ENCODE assay signal across 8 mouse cellular contexts in the genomic region with DNA sequence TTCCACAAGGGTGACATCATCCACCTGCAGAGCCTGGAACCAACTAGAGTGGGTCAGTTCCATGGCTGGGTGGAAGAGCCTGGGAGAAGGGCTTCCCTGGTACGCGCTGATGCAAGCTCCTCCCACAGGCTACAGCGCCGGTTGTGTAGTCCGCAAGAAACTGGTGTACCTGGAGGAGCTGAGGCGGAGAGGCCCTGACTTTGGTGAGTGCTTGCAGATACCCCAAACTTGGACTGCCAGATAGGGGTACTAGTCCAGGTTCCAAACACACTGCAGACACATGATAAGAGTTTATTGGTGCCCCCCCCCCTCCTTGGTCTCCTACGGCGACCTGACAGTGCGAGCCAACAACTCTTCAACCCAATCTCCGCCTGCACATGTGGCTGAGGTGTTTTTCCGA. TPM values are rescaled to one million over a fixed set of nuclear protein-coding genes. Genes with fewer than 3 reads are reported as not detected.
A peak's percentile ranks its signal among the peaks of the same experiment; 100 is the strongest.
DNase-seq lines count a peak whose midpoint lies in the region; ATAC-seq lines count a peak whose summit lies in the region.

No protein-coding gene starts in this region.

- H3K27ac ChIP-seq in hindbrain, embryonic 12.5 days: no peak overlapping the region
- H3K27ac ChIP-seq in stomach, embryonic 16.5 days (ENCODE audit: low read length): no peak overlapping the region

- H3K4me1 ChIP-seq in hindbrain, embryonic 12.5 days: peaks cover 13% of the 10 kb centered on the region
- peaks cover 11% of the 10 kb centered on the region; the same call in 1 of the 2 replicates for H3K4me1 ChIP-seq in stomach, embryonic 16.5 days (ENCODE audit: control insufficient read depth, insufficient read depth, low read length)

- H3K27me3 ChIP-seq in hindbrain, embryonic 12.5 days: peaks cover 38% of the 10 kb centered on the region
- H3K27me3 ChIP-seq in stomach, embryonic 16.5 days (ENCODE audit: control insufficient read depth, insufficient read depth, low read length): no peaks in the 10 kb centered on the region

- H3K9ac ChIP-seq in hindbrain, embryonic 12.5 days: peak overlapping the region; percentile 51
- H3K9ac ChIP-seq in stomach, embryonic 16.5 days (ENCODE audit: low read length): peak overlapping the region; percentile 67

- WGBS in hindbrain, embryonic 12.5 days: 4% methylated on average over 11 of the region's 11 CpGs
- WGBS in stomach, embryonic 16.5 days: 6% methylated on average over 11 of the region's 11 CpGs

- H3K4me3 ChIP-seq in hindbrain, embryonic 12.5 days: peak overlapping the region; percentile 37
- H3K4me3 ChIP-seq in stomach, embryonic 16.5 days (replicated peaks; ENCODE audit: low read length): peak overlapping the region; percentile 45

- no peak for ATAC-seq in hindbrain, embryonic 12.5 days (ENCODE audit: low FRiP score)
- peak; percentile 38 for ATAC-seq in stomach, embryonic 16.5 days (ENCODE audit: insufficient read depth, low FRiP score)
- ATAC-seq in cerebellum, adult (ENCODE audit: insufficient number of reproducible peaks, low FRiP score, low TSS enrichment): no peak

- DNase-seq in MEL-GATA-1-ER (ENCODE audit: extremely low read depth, low read depth): peak; percentile 49
- peak; percentile 68 for DNase-seq in c-Kit-positive CD71-positive TER-119-negative erythroid progenitor cells, embryonic 14.5 days (ENCODE audit: low read depth)
- peak; percentile 7 for DNase-seq in lung, postnatal 10 days
- no peak for DNase-seq in adrenal gland, adult 8-10 months
- DNase-seq in frontal cortex, postnatal 10 days (ENCODE audit: low spot score in 2 of 2): no peak

- no peaks in the 10 kb centered on the region for H3K36me3 ChIP-seq in hindbrain, embryonic 12.5 days
- no peaks in the 10 kb centered on the region for H3K36me3 ChIP-seq in stomach, embryonic 16.5 days (ENCODE audit: control insufficient read depth, insufficient read depth, low read length)

- H3K9me3 ChIP-seq in hindbrain, embryonic 12.5 days (replicated peaks): no peaks in the 10 kb centered on the region
- H3K9me3 ChIP-seq in stomach, embryonic 16.5 days (replicated peaks; ENCODE audit: control insufficient read depth, low read length): no peaks in the 10 kb centered on the region

- H3K4me2 ChIP-seq in hindbrain, embryonic 12.5 days (replicated peaks): peak overlapping the region; percentile 63
- peak overlapping the region; percentile 65 for H3K4me2 ChIP-seq in stomach, embryonic 16.5 days (ENCODE audit: low read depth, low read length)

RNA-seq across cellular contexts. Expression of gene Alkbh5, which starts 27.2 kb away (rescaled TPM):
- polyA plus RNA-seq in hindbrain, embryonic 12.5 days (2016; fragmentation: Nextera tagmentation; extraction: Ambion mirVana): 35.1 and 37.8 TPM in 2 replicates
- 26.3 and 26.7 TPM in 2 replicates for polyA plus RNA-seq in stomach, embryonic 16.5 days (2015; fragmentation: Nextera tagmentation; extraction: Ambion mirVana)
- 100 to 1,000 TPM; 111 to 122 (median 113) TPM for total RNA-seq in adrenal gland, adult 8-10 months (2022)

RNA-seq across cellular contexts. Expression of gene Myo15, which starts 39.8 kb away (rescaled TPM):
- 0.30 TPM in 2 replicates for polyA plus RNA-seq in hindbrain, embryonic 12.5 days (2016; fragmentation: Nextera tagmentation; extraction: Ambion mirVana)
- 0.10 and 0.19 TPM in 2 replicates for polyA plus RNA-seq in stomach, embryonic 16.5 days (2015; fragmentation: Nextera tagmentation; extraction: Ambion mirVana)
- total RNA-seq in adrenal gland, adult 8-10 months (2022): under 1 TPM; 0.09 to 0.74 (median 0.39) TPM

RNA-seq across cellular contexts. Expression of gene Drg2, which starts 54.6 kb away (rescaled TPM):
- 94.4 and 96.7 TPM in 2 replicates for polyA plus RNA-seq in hindbrain, embryonic 12.5 days (2016; fragmentation: Nextera tagmentation; extraction: Ambion mirVana)
- polyA plus RNA-seq in stomach, embryonic 16.5 days (2015; fragmentation: Nextera tagmentation; extraction: Ambion mirVana): 84.7 and 92.2 TPM in 2 replicates
- 10 to 100 TPM; 59.8 to 68.9 (median 63.5) TPM for total RNA-seq in adrenal gland, adult 8-10 months (2022)

Comparison
In these comparisons a context has a peak if more than half of its experiments do, and no peak if none do; other contexts are left out.
1. DNase-seq: peak in MEL-GATA-1-ER (single experiment), c-Kit-positive CD71-positive TER-119-negative erythroid progenitor cells, embryonic 14.5 days (single experiment) and lung, postnatal 10 days (single experiment); none in adrenal gland, adult 8-10 months (single experiment) and frontal cortex, postnatal 10 days (0 of 2).